Mouse (Mus musculus) lung, postnatal 0 days (tissue): ENCODE measurements around the gene Elovl1. TPM values are rescaled to one million over a fixed set of nuclear protein-coding genes. Genes with fewer than 3 reads are reported as not detected.

Experiments used
- ATAC-seq: fragments of 200-750 bp; cut with Nextera tagmentation; 2 replicates; pipeline ENCODE4 v1.8.0; 2017; ENCODE audit warnings: moderate library complexity
- DNase-seq: peaks from one replicate; pipeline ENCODE4 v3.0.0-alpha.2; 2016; ENCODE audit warnings: low spot score
- H3K27ac ChIP-seq: fragments of 300-500 bp; sonication (generic); 2 replicates; pipeline ENCODE4 v1.5.1; 2014; ENCODE audit warnings: antibody characterized with exemption, mild to moderate bottlenecking, low read length, mixed read lengths
- H3K27me3 ChIP-seq: fragments of 300-500 bp; sonication (generic); replicated peaks from 2 replicates; pipeline ENCODE4 v1.6.1; 2014; ENCODE audit warnings: low read length, mixed read lengths; ENCODE audit not compliant: insufficient read depth
- H3K36me3 ChIP-seq: fragments of 300-500 bp; sonication (generic); 2 replicates; pipeline ENCODE4 v1.6.1; 2014; ENCODE audit warnings: low read length, mixed read lengths; ENCODE audit not compliant: insufficient read depth
- H3K4me1 ChIP-seq: fragments of 300-500 bp; sonication (generic); 2 replicates; pipeline ENCODE4 v1.6.1; 2014; ENCODE audit warnings: antibody characterized with exemption, low read depth, low read length, mixed read lengths; ENCODE audit not compliant: insufficient read depth
- H3K4me2 ChIP-seq: fragments of 300-500 bp; sonication (generic); replicated peaks from 2 replicates; pipeline ENCODE4 v1.6.1; 2014; ENCODE audit warnings: low read depth, mild to moderate bottlenecking, low read length, moderate library complexity, mixed read lengths
- H3K4me3 ChIP-seq: fragments of 300-500 bp; sonication (generic); 2 replicates; pipeline ENCODE4 v1.5.1; 2014; ENCODE audit warnings: low read depth, low read length
- H3K9ac ChIP-seq: fragments of 300-500 bp; sonication (generic); replicated peaks from 2 replicates; pipeline ENCODE4 v1.6.1; 2014; ENCODE audit warnings: low read depth, mild to moderate bottlenecking
- H3K9me3 ChIP-seq: fragments of 300-500 bp; sonication (generic); 2 replicates; pipeline ENCODE4 v1.6.1; 2016; ENCODE audit warnings: low read length, mixed read lengths
- CTCF ChIP-seq: IDR thresholded peaks from 2 replicates; pipeline ENCODE4 v1.5.1; 2016; ENCODE audit warnings: antibody characterized with exemption, mild to moderate bottlenecking
- EP300 ChIP-seq: IDR thresholded peaks from 2 replicates; pipeline ENCODE4 v1.6.1; 2016; ENCODE audit warnings: antibody characterized with exemption, mild to moderate bottlenecking, control low read depth
- WGBS: fragments of 180-500 bp; shearing (Covaris S2); extraction: QIAGEN DNeasy Blood & Tissue Kit; methylation state at CpG from one replicate; pipeline ENCODE4 v1.1.7; 2014; 5-methylcytosine and 5-hydroxymethylcytosine counted together
- polyA plus RNA-seq: library from polyadenylated mRNA; unstranded; fragments of >200 nt; fragmentation: Nextera tagmentation; extraction: Ambion mirVana; gene quantifications from 2 replicates; pipeline ENCODE4 v1.2.1, GENCODE M21; 2015

Gene Elovl1
- 351 and 356 TPM in 2 replicates for polyA plus RNA-seq

DNA sequence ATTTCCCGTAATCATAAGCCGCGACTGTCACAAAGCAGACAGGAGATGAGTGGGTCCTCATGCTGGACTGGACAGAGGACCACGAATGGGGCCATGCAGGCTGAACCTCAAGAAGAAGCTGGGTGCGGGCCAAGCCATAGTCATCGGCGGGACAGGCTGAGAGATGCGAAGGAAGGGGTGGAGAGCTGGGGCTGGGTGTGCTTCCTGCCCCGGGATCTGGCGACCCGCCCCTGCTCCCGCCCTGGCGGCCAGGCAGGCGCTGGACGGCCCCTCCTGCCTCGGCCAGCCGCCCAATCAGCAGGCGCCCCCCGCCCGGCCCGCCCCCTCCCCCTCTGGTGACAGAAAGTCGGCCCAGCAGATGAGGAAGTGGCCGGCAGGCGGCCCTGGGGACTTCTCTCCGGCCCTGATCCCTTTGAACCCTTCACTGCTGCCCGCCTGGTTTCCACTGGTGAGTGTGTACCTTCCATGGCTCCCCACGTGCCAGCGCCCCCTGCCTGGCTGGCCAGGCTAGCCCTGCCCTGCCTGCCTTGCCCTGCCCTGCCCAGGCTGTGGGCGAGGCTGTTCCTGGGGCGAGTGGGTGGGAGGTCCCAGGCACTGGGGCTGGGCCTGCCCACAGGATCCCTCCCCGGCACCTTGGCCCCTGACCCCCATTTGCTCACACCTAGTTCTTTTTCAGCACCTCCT, at the start of gene Elovl1:
TSS of gene Elovl1 (plus strand) at position 326 of the 684 bp plus-strand sequence.
- no peaks in the 10 kb centered on the region for H3K27me3 ChIP-seq
- peaks cover 9% of the 10 kb centered on the region; the same call in 1 of the 2 replicates for H3K36me3 ChIP-seq
- peak within 1 kb of the TSS; percentile 71 for H3K4me3 ChIP-seq
- peak within 1 kb of the TSS; percentile 80 for H3K9ac ChIP-seq
- DNase-seq (peak; percentile 98), ATAC-seq (peak; percentile 96)
- H3K9me3 ChIP-seq, result no peaks in the 10 kb centered on the region
- H3K27ac ChIP-seq, result peak within 1 kb of the TSS; percentile 96
- H3K4me2 ChIP-seq, result peak within 1 kb of the TSS; percentile 83
- TF ChIP-seq EP300 (no peak), CTCF (peak; percentile 73)
- whole genome bisulfite sequencing, result under 1% methylated on average over 21 of the region's 31 CpGs
- peaks cover 24% of the 10 kb centered on the region; the same call in 1 of the 2 replicates for H3K4me1 ChIP-seq

- no peak for DNase-seq
- no peaks in the 10 kb centered on the region for H3K27me3 ChIP-seq
- no peaks in the 10 kb centered on the region for H3K9me3 ChIP-seq
- ATAC-seq, result no peak
- H3K4me2 ChIP-seq, result no peak overlapping the region
- no peak overlapping the region for H3K27ac ChIP-seq
- H3K9ac ChIP-seq, result no peak overlapping the region
- H3K4me3 ChIP-seq, result no peak overlapping the region
- 92% methylated on average over 7 of the region's 7 CpGs for WGBS
- no peak for TF ChIP-seq CTCF
- TF ChIP-seq EP300, result no peak
- H3K36me3 ChIP-seq, result peaks cover 43% of the 10 kb centered on the region
- no peaks in the 10 kb centered on the region for H3K4me1 ChIP-seq
Measured at GRCm38 (mm10) chr4:118383271-118383670, 44.6 kb upstream of the Elovl1 start.

DNA sequence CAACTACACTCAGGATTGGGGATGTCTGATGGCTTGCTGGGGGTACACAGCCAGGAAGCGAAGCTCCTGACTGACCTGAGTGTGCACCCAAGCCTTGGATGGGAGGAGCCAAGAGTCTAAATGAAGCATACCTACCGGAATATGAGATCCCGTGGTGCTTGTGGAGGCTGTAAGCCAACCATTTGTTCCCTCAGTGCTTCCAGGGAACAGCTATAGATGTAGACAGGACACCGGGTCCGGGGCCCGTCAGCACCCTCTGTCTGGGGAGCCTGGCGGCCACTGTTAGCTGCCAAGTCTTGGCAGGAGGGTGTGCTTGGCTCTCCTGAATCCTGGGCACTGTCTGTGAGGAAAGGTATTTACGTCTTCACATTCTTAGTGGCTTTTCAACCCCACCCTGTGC, 40.6 kb upstream of the Elovl1 start:
- H3K36me3 ChIP-seq, result peaks cover 57% of the 10 kb centered on the region
- no peak overlapping the region for H3K9ac ChIP-seq
- DNase-seq, result peak; percentile 14
- no peak for TF ChIP-seq EP300
- TF ChIP-seq CTCF, result no peak
- H3K4me2 ChIP-seq, result no peak overlapping the region
- no peak overlapping the region for H3K27ac ChIP-seq
- H3K9me3 ChIP-seq, result no peaks in the 10 kb centered on the region
- H3K4me1 ChIP-seq, result no peaks in the 10 kb centered on the region
- H3K4me3 ChIP-seq, result no peak overlapping the region
- WGBS, result 86% methylated on average over 8 of the region's 8 CpGs
- H3K27me3 ChIP-seq, result no peaks in the 10 kb centered on the region
- peak; percentile 5; the same call in 1 of the 2 replicates for ATAC-seq

- no peaks in the 10 kb centered on the region for H3K4me1 ChIP-seq
- H3K9me3 ChIP-seq, result no peaks in the 10 kb centered on the region
- TF ChIP-seq EP300 (no peak), CTCF (no peak)
- ATAC-seq (no peak), DNase-seq (no peak)
- H3K4me3 ChIP-seq, result no peak overlapping the region
- H3K27ac ChIP-seq, result no peak overlapping the region
- H3K9ac ChIP-seq, result no peak overlapping the region
- H3K36me3 ChIP-seq, result peaks cover 58% of the 10 kb centered on the region
- H3K27me3 ChIP-seq, result no peaks in the 10 kb centered on the region
- no peak overlapping the region for H3K4me2 ChIP-seq
- 93% methylated on average over 11 of the region's 11 CpGs for WGBS
Measured at GRCm38 (mm10) chr4:118390146-118390545, 37.7 kb upstream of the Elovl1 start.

- Histone ChIP-seq H3K36me3 (peaks cover 48% of the 10 kb centered on the region), H3K9ac (no peak overlapping the region), H3K27ac (peak overlapping the region; percentile 15; the same call in 1 of the 2 replicates), H3K9me3 (no peaks in the 10 kb centered on the region), H3K4me2 (no peak overlapping the region), H3K27me3 (no peaks in the 10 kb centered on the region), H3K4me3 (no peak overlapping the region), H3K4me1 (0 out of 2 replicates have a peak, but pooled peaks cover 3% of the 10 kb centered on the region)
- WGBS, result 67% methylated on average over 6 of the region's 6 CpGs
- DNase-seq, result no peak
- TF ChIP-seq CTCF (no peak), EP300 (no peak)
- ATAC-seq, result no peak
Measured at GRCm38 (mm10) chr4:118394505-118394904, 33.4 kb upstream of the Elovl1 start.

GRCm38 (mm10) chr4:118395289-118395688, 32.6 kb upstream of the Elovl1 start:
- DNase-seq (peak; percentile 30), ATAC-seq (no peak)
- Histone ChIP-seq H3K27me3 (no peaks in the 10 kb centered on the region), H3K4me2 (no peak overlapping the region), H3K9ac (no peak overlapping the region), H3K4me3 (no peak overlapping the region), H3K9me3 (no peaks in the 10 kb centered on the region), H3K27ac (peak overlapping the region; percentile 15; the same call in 1 of the 2 replicates), H3K36me3 (peaks cover 42% of the 10 kb centered on the region), H3K4me1 (0 out of 2 replicates have a peak, but pooled peaks cover 3% of the 10 kb centered on the region)
- WGBS, result 50% methylated on average over 4 of the region's 4 CpGs
- no peak for TF ChIP-seq EP300
- no peak for TF ChIP-seq CTCF
